Mouse (Mus musculus) urinary bladder, adult 2 months (tissue): Measurements from ENCODE around the gene Racgap1. TPM values are rescaled to one million over a fixed set of nuclear protein-coding genes. Genes with fewer than 3 reads are reported as not detected.

ENCODE experiments used
- DNase-seq: peaks from one replicate; pipeline ENCODE4 v3.0.0; 2022; ENCODE audit warnings: low spot score
- polyA plus RNA-seq: library from polyadenylated mRNA; depleted of rRNA; stranded (reverse); fragments of >200 nt; gene quantifications from 2 replicates; pipeline ENCODE4 v1.2.3, GENCODE M21; 2012

Gene Racgap1
- polyA plus RNA-seq, 1 experiment: 6.1 TPM

DNA sequence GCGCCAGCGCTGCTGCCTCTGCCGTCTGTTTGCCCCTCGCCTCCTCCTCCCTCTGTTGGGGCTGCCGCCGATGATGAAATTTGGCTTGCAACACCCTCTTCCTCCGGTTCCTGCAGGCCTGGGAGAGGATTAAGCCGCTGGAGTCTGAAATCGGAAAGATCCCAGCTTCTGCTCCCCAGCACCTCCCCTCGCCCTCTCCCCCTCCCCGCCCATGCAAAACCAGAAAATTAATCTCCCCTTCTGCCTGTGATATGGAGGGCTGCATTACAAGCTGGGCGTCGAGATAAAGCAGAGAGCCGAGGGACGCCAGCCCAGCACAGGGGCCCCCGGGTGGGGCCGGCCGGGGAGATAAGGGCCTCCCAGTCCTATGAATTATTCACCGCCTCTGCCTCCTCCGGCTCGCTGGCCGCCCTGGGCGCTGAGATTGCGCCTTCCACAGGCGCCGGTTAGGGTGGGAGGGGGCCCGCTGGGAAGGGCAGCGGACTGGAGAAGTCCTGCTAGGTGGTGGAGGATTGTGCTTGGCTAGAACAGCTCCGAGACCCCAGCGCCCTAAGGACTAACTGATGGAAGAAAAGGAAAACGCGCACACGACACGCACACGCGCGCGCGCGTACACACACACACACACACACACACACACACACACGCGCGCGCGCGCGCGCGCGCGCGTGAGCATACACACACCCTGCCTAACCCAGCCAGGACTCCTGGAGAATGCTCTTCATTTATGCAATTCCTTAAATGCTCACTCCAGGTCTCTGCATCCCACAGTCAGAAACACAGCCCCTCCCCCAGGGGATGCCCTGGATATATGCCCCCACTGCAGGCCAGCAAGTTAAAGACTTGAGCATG lies 13.4 kb upstream of the Racgap1 start:
- DNase-seq: peak; percentile 33

DNA sequence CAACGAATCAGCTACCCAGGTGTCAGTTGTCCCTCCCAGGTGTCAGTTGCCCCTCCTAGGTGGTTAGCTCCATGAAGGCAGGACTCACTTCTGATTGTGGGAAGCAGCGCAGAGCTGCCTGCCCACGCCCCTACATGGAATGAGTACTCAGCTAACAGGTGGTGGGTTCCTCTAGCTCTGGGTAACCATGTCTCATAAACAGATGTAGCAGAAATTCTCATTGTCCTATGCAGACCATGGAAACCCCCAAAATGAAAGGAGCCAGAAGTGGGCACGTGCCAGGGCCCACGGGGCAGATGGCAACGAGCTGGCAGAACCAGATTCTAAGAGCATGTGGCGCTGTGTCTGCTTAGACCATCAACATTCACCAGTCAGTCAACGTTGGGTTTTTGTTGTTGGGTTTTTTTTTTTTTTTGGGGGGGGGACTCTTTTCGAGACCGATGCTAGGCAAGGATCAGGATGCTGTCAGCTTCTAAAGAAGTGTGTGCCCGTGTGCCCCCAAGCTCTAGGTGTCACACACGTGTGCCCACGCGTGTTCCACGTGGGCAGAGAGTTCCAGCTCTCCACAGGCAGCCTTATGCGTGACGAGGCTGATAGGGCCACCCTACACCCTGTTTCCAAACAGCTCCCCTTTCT lies 12.6 kb upstream of the Racgap1 start:
- DNase-seq: no peak

GRCm38 (mm10) chr15:99662371-99662770 lies 10.9 kb upstream of the Racgap1 start:
- no peak for DNase-seq

GRCm38 (mm10) chr15:99661121-99661830 lies 9.8 kb upstream of the Racgap1 start:
- no peak for DNase-seq

DNA sequence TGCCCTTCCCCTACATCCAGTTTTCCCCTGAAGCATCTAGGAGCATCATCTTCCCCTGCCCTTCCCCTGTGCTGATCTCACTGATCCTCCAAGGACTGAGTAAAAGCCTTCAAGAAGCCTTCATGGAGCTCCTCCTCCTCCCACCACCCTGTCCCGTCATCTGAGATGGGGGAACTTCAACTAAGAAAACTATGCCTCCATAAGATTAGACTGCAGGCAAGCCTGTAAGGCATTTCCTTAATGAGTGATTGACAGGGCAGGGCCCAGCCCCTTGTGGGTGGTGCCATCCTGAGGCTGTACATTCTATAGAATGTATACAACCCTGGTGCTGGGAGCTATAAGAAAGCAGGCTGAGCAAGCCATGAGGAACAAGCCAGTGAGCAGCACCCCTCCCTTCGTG lies 7.0 kb upstream of the Racgap1 start:
- no peak for DNase-seq

DNA sequence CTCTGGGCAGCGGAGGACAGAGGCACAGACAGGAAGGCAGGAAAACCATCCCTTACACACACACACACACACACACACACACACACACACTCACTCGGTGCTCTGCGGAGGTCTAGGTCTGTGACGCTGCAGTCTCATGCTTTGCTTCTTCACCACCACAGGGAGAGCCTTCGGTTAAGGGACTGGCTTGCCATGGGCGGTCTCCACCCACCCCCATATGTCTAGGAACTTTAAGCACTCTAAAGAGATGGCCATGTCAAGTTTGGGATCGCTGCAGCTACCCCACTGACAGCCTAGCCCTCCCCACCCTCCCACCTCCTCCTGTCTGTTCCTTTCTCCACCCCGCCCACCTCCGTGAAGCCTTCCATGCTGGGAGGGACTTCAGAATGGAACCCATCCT lies 4.5 kb upstream of the Racgap1 start:
- DNase-seq: no peak

DNA sequence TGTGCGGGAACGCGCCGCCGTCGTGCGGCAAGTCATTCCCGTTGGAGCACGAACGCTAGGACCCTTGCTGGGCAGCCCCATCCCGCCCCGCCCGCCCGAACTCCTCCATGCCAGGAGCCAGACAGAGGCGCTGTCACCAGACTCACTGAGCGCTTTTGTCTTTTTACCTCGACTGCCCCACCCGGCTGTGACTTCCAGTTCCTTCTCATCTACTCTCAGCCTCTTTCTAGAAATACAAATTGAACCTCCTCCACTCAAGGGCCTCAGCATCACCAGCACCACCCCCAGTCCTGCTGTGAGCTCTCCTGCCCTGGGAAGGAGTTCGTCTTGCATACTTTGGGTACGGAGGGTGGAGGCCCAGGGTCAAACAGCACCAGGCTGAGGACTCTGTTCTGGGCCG lies 2.4 kb upstream of the Racgap1 start:
- DNase-seq: no peak

DNA sequence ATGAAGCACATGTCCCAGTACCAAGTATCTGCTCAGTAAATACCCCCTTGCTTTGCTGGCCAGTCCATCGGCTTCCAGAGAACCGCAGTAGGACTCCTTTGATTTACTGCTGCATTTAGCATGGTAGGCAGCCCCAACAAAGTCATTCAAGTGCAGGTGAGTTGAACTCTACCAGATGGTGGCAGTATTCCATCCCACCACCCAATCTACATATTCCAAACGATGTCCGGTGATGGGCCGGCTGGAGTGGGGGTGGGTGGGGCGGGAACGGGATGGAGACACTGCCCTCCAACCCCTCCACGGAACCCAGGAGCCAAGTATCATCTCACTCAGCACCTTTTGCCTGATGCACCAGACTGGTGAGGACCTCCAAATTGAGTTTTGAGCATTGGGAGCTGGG lies 1.8 kb upstream of the Racgap1 start:
- DNase-seq: no peak

- DNase-seq: no peak
Measured at GRCm38 (mm10) chr15:99651984-99652872, 772 bp upstream of the Racgap1 start.

DNA sequence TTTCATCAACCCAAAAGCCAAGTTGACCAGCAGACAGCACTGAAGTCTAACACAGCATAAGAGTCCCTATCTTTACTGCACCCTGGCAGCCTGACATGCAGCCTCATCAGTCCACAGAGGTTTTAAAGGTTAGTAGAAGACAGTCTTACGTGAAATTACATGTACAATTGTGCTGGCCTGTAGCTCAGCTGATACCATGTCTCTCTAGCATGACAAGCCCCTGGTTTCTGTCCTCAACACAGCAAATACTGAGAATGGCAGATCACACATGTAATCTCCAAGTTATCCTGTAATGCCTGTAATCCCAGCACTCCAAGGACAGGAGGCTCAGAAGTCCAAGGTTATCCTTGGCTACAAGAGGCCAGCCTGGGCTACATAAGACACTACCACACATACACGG lies 1.2 kb downstream of the Racgap1 start:
- no peak for DNase-seq

- no peak for DNase-seq
Measured at GRCm38 (mm10) chr15:99649067-99649761, 2.2 kb downstream of the Racgap1 start.

DNA sequence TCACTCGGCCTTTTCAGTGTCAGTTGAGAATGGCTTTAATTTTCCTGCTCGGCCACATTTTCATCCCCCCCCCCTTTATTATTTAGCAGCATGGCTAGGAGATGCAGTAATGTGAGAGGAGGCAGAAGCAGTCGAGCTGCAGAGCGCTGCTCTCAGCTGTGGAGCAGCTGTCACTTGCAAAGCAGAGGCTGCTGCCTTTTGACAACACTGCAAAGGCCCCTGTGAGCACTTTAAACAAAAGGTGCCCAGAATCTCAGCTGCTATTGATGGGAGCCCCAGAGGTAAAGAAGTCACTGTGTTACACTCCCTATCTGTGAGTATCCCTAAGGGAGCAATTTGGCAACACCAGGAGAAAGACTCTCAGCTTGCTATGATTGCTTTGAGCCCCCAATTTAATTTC lies 3.1 kb downstream of the Racgap1 start:
- DNase-seq: no peak

- DNase-seq: no peak
Measured at GRCm38 (mm10) chr15:99644776-99645175, 6.7 kb downstream of the Racgap1 start.

DNA sequence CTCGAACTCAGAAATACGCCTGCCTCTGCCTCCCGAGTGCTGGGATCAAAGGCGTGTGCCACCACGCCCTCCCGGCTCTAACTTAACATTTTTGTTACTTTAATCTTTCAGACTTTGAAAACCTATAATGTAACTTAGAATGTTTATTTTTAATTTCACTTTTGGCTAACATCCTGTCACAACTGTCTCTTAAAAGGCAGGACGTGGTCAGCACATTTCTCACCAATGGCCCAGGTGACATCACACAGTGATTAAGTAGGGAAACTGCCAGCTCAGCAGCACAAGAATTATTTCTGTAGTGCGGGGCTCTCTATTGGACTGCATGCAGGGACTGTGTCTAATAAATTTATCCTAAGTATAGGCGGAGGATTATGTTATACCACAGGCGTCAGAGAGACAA lies 7.6 kb downstream of the Racgap1 start:
- DNase-seq: no peak

DNA sequence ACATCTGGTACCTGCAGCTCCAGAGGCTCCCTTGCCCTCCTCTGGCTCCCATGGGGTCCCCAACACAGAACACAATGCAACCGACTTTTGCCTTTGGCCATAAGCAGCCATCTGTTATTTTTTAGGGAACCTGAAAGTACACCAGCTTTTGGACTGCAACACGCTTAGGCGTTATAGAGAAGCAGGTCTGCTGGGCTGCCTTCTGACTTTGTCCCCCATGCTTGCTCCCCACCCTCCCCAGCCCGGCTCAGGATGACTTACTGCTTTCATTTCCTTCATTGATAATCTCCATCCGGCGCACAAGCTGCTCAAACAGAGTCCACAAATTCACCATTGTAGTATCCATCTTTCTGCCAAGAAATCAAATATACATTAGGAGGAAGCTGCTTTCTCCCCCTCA lies 8.8 kb downstream of the Racgap1 start:
- no peak for DNase-seq

DNA sequence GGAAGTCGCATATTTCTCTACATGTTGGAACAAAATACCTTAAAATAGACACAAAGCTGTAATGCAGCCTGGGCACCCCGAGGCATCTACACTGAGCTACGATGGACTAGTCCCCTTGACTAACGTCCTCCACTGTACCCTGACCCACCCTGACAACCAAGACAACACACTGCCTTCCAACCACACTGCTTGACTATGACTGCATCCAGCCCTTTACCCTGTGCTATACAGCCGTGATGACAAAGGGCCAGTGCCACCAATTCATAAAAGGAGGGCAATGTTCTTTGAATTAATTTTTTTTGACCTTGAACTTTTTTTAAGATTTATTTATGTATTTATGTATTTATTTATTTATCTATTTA lies 13.4 kb downstream of the Racgap1 start:
- no peak for DNase-seq

- no peak for DNase-seq
Measured at GRCm38 (mm10) chr15:99637405-99638123, 13.9 kb downstream of the Racgap1 start.

- DNase-seq: no peak
Measured at GRCm38 (mm10) chr15:99634702-99635101, 16.8 kb downstream of the Racgap1 start.

- no peak for DNase-seq
Measured at GRCm38 (mm10) chr15:99631618-99632017, 19.8 kb downstream of the Racgap1 start.

GRCm38 (mm10) chr15:99622063-99622462 lies 29.4 kb downstream of the Racgap1 start:
- no peak for DNase-seq

- no peak for DNase-seq
Measured at GRCm38 (mm10) chr15:99619821-99620220, 31.6 kb downstream of the Racgap1 start.
